ENCODE assay signal across 9 mouse cellular contexts in the genomic region with DNA sequence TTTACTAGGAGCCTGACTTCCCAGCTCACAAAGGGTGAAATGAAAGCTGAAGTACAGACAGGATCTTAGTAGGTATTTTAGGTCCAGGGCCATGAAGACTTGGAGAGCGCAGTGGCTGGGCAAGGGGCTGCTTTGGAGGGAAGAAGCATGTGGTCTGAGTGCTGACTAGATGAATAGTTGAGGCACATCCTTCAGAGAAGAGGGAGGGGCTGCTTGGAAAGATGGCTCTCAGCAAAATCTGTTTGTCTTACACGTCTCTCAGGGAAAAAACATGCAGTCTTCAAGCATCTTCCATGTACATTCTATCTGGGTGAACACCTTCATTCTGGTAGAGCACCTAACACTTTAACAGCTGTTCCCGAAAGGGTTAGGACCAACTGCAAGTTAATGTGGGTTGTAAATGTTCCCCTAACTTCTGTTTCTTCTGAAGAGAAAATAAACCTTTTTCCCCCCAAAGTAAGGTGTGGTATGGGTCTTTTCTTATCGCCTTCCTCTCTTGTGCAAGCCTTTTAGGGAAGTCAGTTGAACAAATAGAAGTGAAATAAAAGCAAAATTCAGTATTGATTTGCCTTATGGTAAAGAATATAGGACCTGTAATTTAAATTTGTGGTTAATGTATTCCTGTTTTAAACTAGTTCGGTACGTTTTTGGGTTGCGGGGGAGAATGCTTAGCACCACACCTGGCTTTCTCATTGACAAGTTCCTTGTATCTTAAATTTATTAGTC. TPM values are rescaled to one million over a fixed set of nuclear protein-coding genes. Genes with fewer than 3 reads are reported as not detected.
DNase-seq lines count a peak whose midpoint lies in the region; ATAC-seq and TF ChIP-seq lines count a peak whose summit lies in the region.
"Had no signal": no experiment of that assay in that cellular context is flagged by ENCODE, and none has a peak within 500 bp of the region (broad histone marks: within the 10 kb centered on the region; RNA-seq: fewer than 3 reads in every experiment).

No protein-coding gene starts in this region.

- no peak for TF ChIP-seq POLR2A in small intestine, adult 2 months (IDR thresholded peaks at IDR 0.05; ENCODE audit: low read depth, low read length)

- peaks cover 44% of the 10 kb centered on the region for H3K4me1 ChIP-seq in neural tube, embryonic 12.5 days
- peaks cover 32% of the 10 kb centered on the region for H3K4me1 ChIP-seq in small intestine, adult 2 months (ENCODE audit: control insufficient read depth, insufficient read depth, insufficient read length, low read length)

- no peaks in the 10 kb centered on the region for H3K27me3 ChIP-seq in neural tube, embryonic 12.5 days (replicated peaks)
- no peaks in the 10 kb centered on the region for H3K27me3 ChIP-seq in small intestine, adult 2 months (ENCODE audit: control insufficient read depth, insufficient read depth, low read length)

- peak overlapping the region; percentile 97 for H3K4me3 ChIP-seq in gastrocnemius, adult 2 months
- H3K4me3 ChIP-seq in neural tube, embryonic 12.5 days, result no peak overlapping the region
- peak overlapping the region; percentile 47 for H3K4me3 ChIP-seq in small intestine, adult 2 months (ENCODE audit: low read depth, low read length)

- H3K27ac ChIP-seq in gastrocnemius, adult 2 months, result peak overlapping the region; percentile 100
- no peak overlapping the region for H3K27ac ChIP-seq in neural tube, embryonic 12.5 days
- peak overlapping the region; percentile 95 for H3K27ac ChIP-seq in small intestine, adult 2 months (ENCODE audit: insufficient read depth, low read depth, low read length)

- H3K9me3 ChIP-seq in neural tube, embryonic 12.5 days, result no peaks in the 10 kb centered on the region

- ATAC-seq in neural tube, embryonic 12.5 days (ENCODE audit: low FRiP score, low read depth), result no peak

- whole genome bisulfite sequencing in neural tube, embryonic 12.5 days, result 86% methylated on average over 7 of the region's 7 CpGs
- WGBS in small intestine, adult 2 months, result 39% methylated on average over 7 of the region's 7 CpGs

- peak overlapping the region; percentile 16; the same call in 1 of the 2 replicates for H3K4me2 ChIP-seq in neural tube, embryonic 12.5 days (replicated peaks)

- intact Hi-C loops in gastrocnemius, adult 2 months (cut with DNase I), result loop anchor here (1.0 kb wide), 1 partner anchor 12 kb away; no protein-coding TSS in a partner anchor
- intact Hi-C loops in gastrocnemius, postnatal 14 days (cut with DNase I; ENCODE audit: low total_unique reads), result no loop called here

- no peak for DNase-seq in gastrocnemius, adult 2 months
- no peak for DNase-seq in gastrocnemius, postnatal 14 days
- DNase-seq in neural tube, embryonic 10.5 days (ENCODE audit: extremely low spot score, low spot score), result no peak
- peak; percentile 55 for DNase-seq in induced T-regulatory cell, adult 2 months (ENCODE audit: low read depth)
- no peak for DNase-seq in adipocyte (ENCODE audit: low spot score)
- no peak for DNase-seq in layer of hippocampus, adult 8-10 months (ENCODE audit: low spot score in 2 of 2)
- DNase-seq: cerebellum, postnatal 10 days had no signal

- H3K9ac ChIP-seq in neural tube, embryonic 12.5 days, result no peak overlapping the region

- peaks cover 40% of the 10 kb centered on the region for H3K36me3 ChIP-seq in neural tube, embryonic 12.5 days
- peaks cover 50% of the 10 kb centered on the region for H3K36me3 ChIP-seq in small intestine, adult 2 months (ENCODE audit: control insufficient read depth, insufficient read depth, low read length)

- no peak for TF ChIP-seq CTCF in gastrocnemius, adult 2 months (IDR thresholded peaks at IDR 0.05)
- TF ChIP-seq CTCF in small intestine, adult 2 months (IDR thresholded peaks at IDR 0.05; ENCODE audit: extremely low read depth, insufficient read length, insufficient replicate concordance, low read depth, low read length), result no peak

RNA-seq across cellular contexts. Expression of a gene that starts 4.3 kb away (rescaled TPM):
- 100 to 1,000 TPM; 110 to 123 TPM for total RNA-seq in gastrocnemius, adult 2 months (2021)
- total RNA-seq in gastrocnemius, postnatal 14 days (2021), result 100 to 1,000 TPM in 1 of 2 experiments, 10 to 100 TPM in 1; 98.8 to 124 TPM
- 87.0 and 91.1 TPM in 2 replicates for polyA plus RNA-seq in neural tube, embryonic 12.5 days (2016; fragmentation: Nextera tagmentation; extraction: Ambion mirVana)
- 119 and 327 TPM in 2 replicates for polyA plus RNA-seq in small intestine, adult 2 months (2012; rRNA removed)
- total RNA-seq in layer of hippocampus, adult 8-10 months (2022), result 10 to 100 TPM; 55.1 to 73.6 (median 61.1) TPM

RNA-seq across cellular contexts. Expression of a gene that starts 24.8 kb away (rescaled TPM):
- 10 to 100 TPM; 17.2 to 32.0 TPM for total RNA-seq in gastrocnemius, adult 2 months (2021)
- 10 to 100 TPM; 27.1 to 50.8 TPM for total RNA-seq in gastrocnemius, postnatal 14 days (2021)
- 0.96 and 1.3 TPM in 2 replicates for polyA plus RNA-seq in neural tube, embryonic 12.5 days (2016; fragmentation: Nextera tagmentation; extraction: Ambion mirVana)
- 6.4 and 8.2 TPM in 2 replicates for polyA plus RNA-seq in small intestine, adult 2 months (2012; rRNA removed)
- 10 to 100 TPM in 2 of 4 experiments, 1 to 10 TPM in 2; 5.2 to 17.9 (median 10.4) TPM for total RNA-seq in layer of hippocampus, adult 8-10 months (2022)

RNA-seq across cellular contexts. Expression of a gene that starts 38.1 kb away (rescaled TPM):
- total RNA-seq in gastrocnemius, adult 2 months (2021), result 100 to 1,000 TPM in 1 of 2 experiments, 10 to 100 TPM in 1; 97.2 to 102 TPM
- 10 to 100 TPM; 78.4 to 79.8 TPM for total RNA-seq in gastrocnemius, postnatal 14 days (2021)
- 95.0 and 95.8 TPM in 2 replicates for polyA plus RNA-seq in neural tube, embryonic 12.5 days (2016; fragmentation: Nextera tagmentation; extraction: Ambion mirVana)
- 5.2 and 10.1 TPM in 2 replicates for polyA plus RNA-seq in small intestine, adult 2 months (2012; rRNA removed)
- 100 to 1,000 TPM; 286 to 320 (median 297) TPM for total RNA-seq in layer of hippocampus, adult 8-10 months (2022)
